Mouse (Mus musculus) gastrocnemius, adult 18-20 months (tissue): ENCODE measurements at regions not wholly inside any gene's neighbourhood (a gene's known extent, or its start where the extent isn't known, plus 50 kb on each side); places are given as distances from the start of the nearest gene placed in this dataset.
"Not testable (repeated sequence)": the region's sequence is repeated elsewhere in the genome, so short reads cannot be mapped to it uniquely, and the experiment has no call there.

Source experiments
- DNase-seq: peaks from one replicate; pipeline ENCODE4 v3.0.0; 2021; ENCODE audit warnings: low spot score

- peak; percentile 34 for DNase-seq
Measured at GRCm38 (mm10) chr14:33691690-33692089, 102.7 kb downstream of the Ptpn20 start.

- no peak for DNase-seq
Measured at GRCm38 (mm10) chr14:33694224-33694623, 105.2 kb downstream of the Ptpn20 start.

- DNase-seq = peak; percentile 69
Measured at GRCm38 (mm10) chr14:33695362-33695982, 106.5 kb downstream of the Ptpn20 start.

- no peak for DNase-seq
Measured at GRCm38 (mm10) chr14:33696817-33697216, 107.8 kb downstream of the Ptpn20 start.

- no peak for DNase-seq
Measured at GRCm38 (mm10) chr14:33699777-33700438, 110.9 kb downstream of the Ptpn20 start.

- no peak for DNase-seq
Measured at GRCm38 (mm10) chr14:33707661-33708297, 118.8 kb downstream of the Ptpn20 start.

- no peak for DNase-seq
Measured at GRCm38 (mm10) chr14:33708298-33708665, 119.3 kb downstream of the Ptpn20 start.

- DNase-seq = no peak
Measured at GRCm38 (mm10) chr14:33712458-33712857, 123.5 kb downstream of the Ptpn20 start.

- DNase-seq = no peak
Measured at GRCm38 (mm10) chr14:33719651-33720050, 130.6 kb downstream of the Ptpn20 start.

- DNase-seq = not testable (repeated sequence)
Measured at GRCm38 (mm10) chr14:33722379-33723145, 133.6 kb downstream of the Ptpn20 start.

- DNase-seq = no peak
Measured at GRCm38 (mm10) chr14:33726500-33726899, 137.5 kb downstream of the Ptpn20 start.

GRCm38 (mm10) chr14:33729115-33729884, 140.3 kb downstream of the Ptpn20 start:
- no peak for DNase-seq

GRCm38 (mm10) chr14:33732698-33733097, 143.7 kb downstream of the Ptpn20 start:
- DNase-seq = no peak

- peak; percentile 8 for DNase-seq
Measured at GRCm38 (mm10) chr14:33734446-33735043, 145.5 kb downstream of the Ptpn20 start.

GRCm38 (mm10) chr14:33735653-33736052, 146.6 kb downstream of the Ptpn20 start:
- DNase-seq = peak; percentile 52

GRCm38 (mm10) chr14:33746181-33746580, 157.2 kb downstream of the Ptpn20 start:
- peak; percentile 9 for DNase-seq

- no peak for DNase-seq
Measured at GRCm38 (mm10) chr14:33759656-33760055, 163.7 kb upstream of the Gdf10 start.

GRCm38 (mm10) chr14:33763641-33764046, 159.7 kb upstream of the Gdf10 start:
- no peak for DNase-seq

GRCm38 (mm10) chr14:33765767-33766166, 157.6 kb upstream of the Gdf10 start:
- DNase-seq = no peak

- no peak for DNase-seq
Measured at GRCm38 (mm10) chr14:33772374-33772773, 151.0 kb upstream of the Gdf10 start.

- DNase-seq = no peak
Measured at GRCm38 (mm10) chr14:33789556-33789955, 133.8 kb upstream of the Gdf10 start.
